Mouse (Mus musculus): ENCODE measurements at regions not wholly inside any gene's neighbourhood (a gene's known extent, or its start where the extent isn't known, plus 50 kb on each side); places are given as distances from the start of the nearest gene placed in this dataset.

GRCm38 (mm10) chr16:95203026-95203425 is 54.3 kb upstream of the Kcnj15 start:
- TF ChIP-seq CTCF (IDR thresholded peaks at IDR 0.05; ENCODE audit: low read depth), result no peak
- H3K9me3 ChIP-seq (ENCODE audit: low read length), result no peaks in the 10 kb centered on the region
- H3K9ac ChIP-seq (replicated peaks; ENCODE audit: low read length), result no peak overlapping the region
- peaks cover 13% of the 10 kb centered on the region for H3K4me1 ChIP-seq (ENCODE audit: insufficient read depth, low read length)
- peak; percentile 75 for ATAC-seq
- DNase-seq (ENCODE audit: low spot score), result peak; percentile 67
- no peak overlapping the region for H3K4me2 ChIP-seq (ENCODE audit: low read depth, low read length)
- H3K27ac ChIP-seq, result no peak overlapping the region; the same call in 1 of the 2 replicates
- H3K36me3 ChIP-seq (ENCODE audit: insufficient read depth, low read length), result no peaks in the 10 kb centered on the region
- no peak overlapping the region for H3K4me3 ChIP-seq (ENCODE audit: low read length)
- WGBS, result 58% methylated on average over 3 of the region's 3 CpGs
- no peaks in the 10 kb centered on the region for H3K27me3 ChIP-seq (ENCODE audit: insufficient read depth, low read length)

- ATAC-seq, result no peak
- no peak for TF ChIP-seq CTCF (IDR thresholded peaks at IDR 0.05; ENCODE audit: low read depth)
- H3K9me3 ChIP-seq (ENCODE audit: low read length), result no peaks in the 10 kb centered on the region
- WGBS, result 94% methylated on average over 3 of the region's 3 CpGs
- H3K4me2 ChIP-seq (ENCODE audit: low read depth, low read length), result no peak overlapping the region
- no peaks in the 10 kb centered on the region for H3K36me3 ChIP-seq (ENCODE audit: insufficient read depth, low read length)
- DNase-seq (ENCODE audit: low spot score), result no peak
- H3K27ac ChIP-seq, result peak overlapping the region; percentile 22; the same call in 1 of the 2 replicates
- H3K27me3 ChIP-seq (ENCODE audit: insufficient read depth, low read length), result no peaks in the 10 kb centered on the region
- peaks cover 13% of the 10 kb centered on the region for H3K4me1 ChIP-seq (ENCODE audit: insufficient read depth, low read length)
- H3K9ac ChIP-seq (replicated peaks; ENCODE audit: low read length), result no peak overlapping the region
- no peak overlapping the region for H3K4me3 ChIP-seq (ENCODE audit: low read length)
These were observed 53.6 kb upstream of the Kcnj15 start for GRCm38 (mm10) chr16:95203790-95204189.

GRCm38 (mm10) chr16:95204507-95204906 is 52.9 kb upstream of the Kcnj15 start:
- no peak for TF ChIP-seq CTCF (IDR thresholded peaks at IDR 0.05; ENCODE audit: low read depth)
- H3K9me3 ChIP-seq (ENCODE audit: low read length), result no peaks in the 10 kb centered on the region
- H3K36me3 ChIP-seq (ENCODE audit: insufficient read depth, low read length), result no peaks in the 10 kb centered on the region

GRCm38 (mm10) chr16:95206445-95206844 is 50.9 kb upstream of the Kcnj15 start:
- no peak overlapping the region for H3K4me3 ChIP-seq (ENCODE audit: low read length)
- no peak overlapping the region for H3K27ac ChIP-seq
- TF ChIP-seq CTCF (IDR thresholded peaks at IDR 0.05; ENCODE audit: low read depth), result no peak
- H3K27me3 ChIP-seq (ENCODE audit: insufficient read depth, low read length), result no peaks in the 10 kb centered on the region
- DNase-seq (ENCODE audit: low spot score) (no peak), ATAC-seq (no peak)
- peaks cover 9% of the 10 kb centered on the region for H3K4me1 ChIP-seq (ENCODE audit: insufficient read depth, low read length)
- no peaks in the 10 kb centered on the region for H3K9me3 ChIP-seq (ENCODE audit: low read length)
- no peak overlapping the region for H3K9ac ChIP-seq (replicated peaks; ENCODE audit: low read length)
- WGBS, result 79% methylated on average over 5 of the region's 5 CpGs
- H3K4me2 ChIP-seq (ENCODE audit: low read depth, low read length), result no peak overlapping the region
- H3K36me3 ChIP-seq (ENCODE audit: insufficient read depth, low read length), result no peaks in the 10 kb centered on the region

More at GRCm38 (mm10) chr16:95204507-95204906, 52.9 kb upstream of the Kcnj15 start:
- ATAC-seq (no peak), DNase-seq (ENCODE audit: low spot score) (no peak)
- H3K27ac ChIP-seq, result no peak overlapping the region
- no peak overlapping the region for H3K9ac ChIP-seq (replicated peaks; ENCODE audit: low read length)
- H3K4me1 ChIP-seq (ENCODE audit: insufficient read depth, low read length), result peaks cover 9% of the 10 kb centered on the region
- no peak overlapping the region for H3K4me2 ChIP-seq (ENCODE audit: low read depth, low read length)
- no peaks in the 10 kb centered on the region for H3K27me3 ChIP-seq (ENCODE audit: insufficient read depth, low read length)
- WGBS, result 94% methylated on average over 6 of the region's 6 CpGs
- no peak overlapping the region for H3K4me3 ChIP-seq (ENCODE audit: low read length)

GRCm38 (mm10) chr16:95207547-95207946 is 49.8 kb upstream of the Kcnj15 start:
- H3K9ac ChIP-seq (replicated peaks; ENCODE audit: low read length), result no peak overlapping the region
- no peak overlapping the region for H3K27ac ChIP-seq
- no peak overlapping the region for H3K4me3 ChIP-seq (ENCODE audit: low read length)
- H3K4me1 ChIP-seq (ENCODE audit: insufficient read depth, low read length), result peaks cover 9% of the 10 kb centered on the region
- TF ChIP-seq CTCF (IDR thresholded peaks at IDR 0.05; ENCODE audit: low read depth), result no peak
- H3K27me3 ChIP-seq (ENCODE audit: insufficient read depth, low read length), result no peaks in the 10 kb centered on the region
- no peak for DNase-seq (ENCODE audit: low spot score)
- H3K4me2 ChIP-seq (ENCODE audit: low read depth, low read length), result no peak overlapping the region
- WGBS, result 80% methylated on average over 6 of the region's 6 CpGs
- H3K9me3 ChIP-seq (ENCODE audit: low read length), result no peaks in the 10 kb centered on the region
- no peak for ATAC-seq
- no peaks in the 10 kb centered on the region for H3K36me3 ChIP-seq (ENCODE audit: insufficient read depth, low read length)

Data from hindbrain, postnatal 0 days (tissue).